Mouse (Mus musculus): Measurements from ENCODE around the gene Grb10. TPM values are rescaled to one million over a fixed set of nuclear protein-coding genes. Genes with fewer than 3 reads are reported as not detected.

The Grb10 gene
- polyA plus RNA-seq, 2 experiments: 243 to 644 TPM

DNA sequence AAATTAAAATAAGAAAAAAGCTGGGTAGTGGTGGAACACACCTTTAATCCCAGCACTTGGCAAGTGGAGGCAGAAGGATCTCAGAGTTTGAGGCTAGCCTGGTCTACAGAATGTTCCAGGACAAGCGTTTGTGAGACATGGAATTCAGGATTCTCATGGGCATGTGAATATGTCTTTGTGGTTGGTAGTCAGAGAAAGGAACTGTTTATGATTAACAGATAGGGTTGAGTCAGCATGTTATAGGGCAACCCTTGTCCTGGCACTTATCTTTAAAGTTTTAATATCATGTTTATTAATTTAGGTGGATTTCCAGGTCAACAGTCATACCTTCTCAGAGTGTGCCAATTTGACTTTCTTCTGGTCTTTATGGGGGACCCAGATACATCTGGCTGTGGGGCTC is 144.7 kb downstream of the Grb10 start:
- no peak for ATAC-seq (ENCODE audit: low FRiP score, low read depth)
- no peak for DNase-seq (ENCODE audit: low spot score)
- Histone ChIP-seq H3K4me1 (ENCODE audit: control insufficient read depth, insufficient read depth, low read length) (no peaks in the 10 kb centered on the region), H3K4me3 (replicated peaks; ENCODE audit: low read length) (no peak overlapping the region), H3K36me3 (ENCODE audit: control insufficient read depth, insufficient read depth, low read length) (no peaks in the 10 kb centered on the region), H3K27ac (replicated peaks; ENCODE audit: low read depth, low read length) (no peak overlapping the region), H3K9me3 (ENCODE audit: control insufficient read depth, low read length) (no peaks in the 10 kb centered on the region), H3K4me2 (replicated peaks; ENCODE audit: low read depth, low read length, severe bottlenecking) (no peak overlapping the region), H3K27me3 (ENCODE audit: control insufficient read depth, insufficient read depth, low read length) (no peaks in the 10 kb centered on the region), H3K9ac (ENCODE audit: low read depth, low read length, severe bottlenecking) (no peak overlapping the region)
- WGBS: 66% methylated on average over 1 of the region's 1 CpGs
- no peak for TF ChIP-seq POLR2A (IDR thresholded peaks at IDR 0.05; ENCODE audit: borderline replicate concordance, extremely low read depth, insufficient read depth, insufficient read length)

- no peaks in the 10 kb centered on the region for H3K4me1 ChIP-seq (ENCODE audit: control insufficient read depth, insufficient read depth, low read length)
- no peak overlapping the region for H3K27ac ChIP-seq (replicated peaks; ENCODE audit: low read depth, low read length)
- ATAC-seq (ENCODE audit: low FRiP score, low read depth) (peak; percentile 83), DNase-seq (ENCODE audit: low spot score) (peak; percentile 47)
- H3K4me3 ChIP-seq (replicated peaks; ENCODE audit: low read length): no peak overlapping the region
- WGBS: 45% methylated on average over 10 of the region's 10 CpGs
- H3K9ac ChIP-seq (ENCODE audit: low read depth, low read length, severe bottlenecking): no peak overlapping the region
- H3K9me3 ChIP-seq (ENCODE audit: control insufficient read depth, low read length): no peaks in the 10 kb centered on the region
- no peak for TF ChIP-seq POLR2A (IDR thresholded peaks at IDR 0.05; ENCODE audit: borderline replicate concordance, extremely low read depth, insufficient read depth, insufficient read length)
- no peaks in the 10 kb centered on the region for H3K27me3 ChIP-seq (ENCODE audit: control insufficient read depth, insufficient read depth, low read length)
- H3K4me2 ChIP-seq (replicated peaks; ENCODE audit: low read depth, low read length, severe bottlenecking): no peak overlapping the region
- H3K36me3 ChIP-seq (ENCODE audit: control insufficient read depth, insufficient read depth, low read length): no peaks in the 10 kb centered on the region
Observed at GRCm38 (mm10) chr11:11892993-11893602, 145.4 kb downstream of the Grb10 start.

- Histone ChIP-seq H3K4me1 (ENCODE audit: control insufficient read depth, insufficient read depth, low read length) (0 out of 2 replicates have a peak, but pooled peaks cover 2% of the 10 kb centered on the region), H3K36me3 (ENCODE audit: control insufficient read depth, insufficient read depth, low read length) (no peaks in the 10 kb centered on the region), H3K9ac (ENCODE audit: low read depth, low read length, severe bottlenecking) (no peak overlapping the region), H3K9me3 (ENCODE audit: control insufficient read depth, low read length) (no peaks in the 10 kb centered on the region), H3K4me3 (replicated peaks; ENCODE audit: low read length) (no peak overlapping the region), H3K4me2 (replicated peaks; ENCODE audit: low read depth, low read length, severe bottlenecking) (no peak overlapping the region), H3K27me3 (ENCODE audit: control insufficient read depth, insufficient read depth, low read length) (no peaks in the 10 kb centered on the region), H3K27ac (replicated peaks; ENCODE audit: low read depth, low read length) (no peak overlapping the region)
- DNase-seq (ENCODE audit: low spot score): no peak
- TF ChIP-seq POLR2A (IDR thresholded peaks at IDR 0.05; ENCODE audit: borderline replicate concordance, extremely low read depth, insufficient read depth, insufficient read length): no peak
- no peak for ATAC-seq (ENCODE audit: low FRiP score, low read depth)
Observed at GRCm38 (mm10) chr11:11891832-11892231, 146.7 kb downstream of the Grb10 start.

GRCm38 (mm10) chr11:11890139-11890741 is 148.2 kb downstream of the Grb10 start:
- DNase-seq (ENCODE audit: low spot score): no peak
- Histone ChIP-seq H3K4me3 (replicated peaks; ENCODE audit: low read length) (no peak overlapping the region), H3K9ac (ENCODE audit: low read depth, low read length, severe bottlenecking) (no peak overlapping the region), H3K9me3 (ENCODE audit: control insufficient read depth, low read length) (no peaks in the 10 kb centered on the region), H3K36me3 (ENCODE audit: control insufficient read depth, insufficient read depth, low read length) (no peaks in the 10 kb centered on the region), H3K4me1 (ENCODE audit: control insufficient read depth, insufficient read depth, low read length) (peaks cover 15% of the 10 kb centered on the region), H3K4me2 (replicated peaks; ENCODE audit: low read depth, low read length, severe bottlenecking) (no peak overlapping the region), H3K27me3 (ENCODE audit: control insufficient read depth, insufficient read depth, low read length) (no peaks in the 10 kb centered on the region), H3K27ac (replicated peaks; ENCODE audit: low read depth, low read length) (no peak overlapping the region)
- ATAC-seq (ENCODE audit: low FRiP score, low read depth): no peak
- no peak for TF ChIP-seq POLR2A (IDR thresholded peaks at IDR 0.05; ENCODE audit: borderline replicate concordance, extremely low read depth, insufficient read depth, insufficient read length)
- 83% methylated on average over 10 of the region's 10 CpGs for WGBS

- no peaks in the 10 kb centered on the region for H3K27me3 ChIP-seq (ENCODE audit: control insufficient read depth, insufficient read depth, low read length)
- no peak overlapping the region for H3K27ac ChIP-seq (replicated peaks; ENCODE audit: low read depth, low read length)
- ATAC-seq (ENCODE audit: low FRiP score, low read depth): no peak
- H3K9me3 ChIP-seq (ENCODE audit: control insufficient read depth, low read length): no peaks in the 10 kb centered on the region
- no peak for DNase-seq (ENCODE audit: low spot score)
- 63% methylated on average over 3 of the region's 3 CpGs for WGBS
- no peaks in the 10 kb centered on the region for H3K36me3 ChIP-seq (ENCODE audit: control insufficient read depth, insufficient read depth, low read length)
- no peak overlapping the region for H3K4me3 ChIP-seq (replicated peaks; ENCODE audit: low read length)
- peaks cover 17% of the 10 kb centered on the region for H3K4me1 ChIP-seq (ENCODE audit: control insufficient read depth, insufficient read depth, low read length)
- no peak overlapping the region for H3K9ac ChIP-seq (ENCODE audit: low read depth, low read length, severe bottlenecking)
- no peak overlapping the region for H3K4me2 ChIP-seq (replicated peaks; ENCODE audit: low read depth, low read length, severe bottlenecking)
- TF ChIP-seq POLR2A (IDR thresholded peaks at IDR 0.05; ENCODE audit: borderline replicate concordance, extremely low read depth, insufficient read depth, insufficient read length): no peak
Observed at GRCm38 (mm10) chr11:11888727-11889126, 149.8 kb downstream of the Grb10 start.
